Mouse (Mus musculus): ENCODE data around the gene Tab2. TPM values are rescaled to one million over a fixed set of nuclear protein-coding genes. Genes with fewer than 3 reads are reported as not detected.
"Not testable (repeated sequence)": the region's sequence is repeated elsewhere in the genome, so short reads cannot be mapped to it uniquely, and the experiment has no call there.

Gene Tab2
- total RNA-seq, 2 experiments from 2014 or later, result 81.0 to 85.8 TPM

- DNase-seq (ENCODE audit: low spot score in 2 of 2), result no peak
Observed at GRCm38 (mm10) chr10:7900719-7901627, 55.1 kb downstream of the Tab2 start.

GRCm38 (mm10) chr10:7888256-7888868 is 67.7 kb downstream of the Tab2 start:
- no peak for DNase-seq (ENCODE audit: low spot score in 2 of 2)

GRCm38 (mm10) chr10:7883524-7883923 is 72.5 kb downstream of the Tab2 start:
- peak in 1 of 2 experiments; percentile 40 for DNase-seq (ENCODE audit: low spot score in 2 of 2)

GRCm38 (mm10) chr10:7881971-7882370 is 74.1 kb downstream of the Tab2 start:
- DNase-seq (ENCODE audit: low spot score in 2 of 2), result no peak

GRCm38 (mm10) chr10:7880283-7880682 is 75.7 kb downstream of the Tab2 start:
- not testable (repeated sequence) for DNase-seq (ENCODE audit: low spot score in 2 of 2)

GRCm38 (mm10) chr10:7874194-7874593 is 81.8 kb downstream of the Tab2 start:
- DNase-seq (ENCODE audit: low spot score in 2 of 2), result no peak

GRCm38 (mm10) chr10:7871381-7872020 is 84.5 kb downstream of the Tab2 start:
- no peak for DNase-seq (ENCODE audit: low spot score in 2 of 2)

GRCm38 (mm10) chr10:7870571-7871315 is 85.3 kb downstream of the Tab2 start:
- no peak for DNase-seq (ENCODE audit: low spot score in 2 of 2)

- no peak for DNase-seq (ENCODE audit: low spot score in 2 of 2)
Observed at GRCm38 (mm10) chr10:7869746-7870145, 86.3 kb downstream of the Tab2 start.

- no peak for DNase-seq (ENCODE audit: low spot score in 2 of 2)
Observed at GRCm38 (mm10) chr10:7867666-7868030, 88.4 kb downstream of the Tab2 start.

- DNase-seq (ENCODE audit: low spot score in 2 of 2), result peak in 1 of 2 experiments; percentile 24
Observed at GRCm38 (mm10) chr10:7866762-7867665, 89.0 kb downstream of the Tab2 start.

- peak in 1 of 2 experiments; percentile 0 for DNase-seq (ENCODE audit: low spot score in 2 of 2)
Observed at GRCm38 (mm10) chr10:7864806-7865205, 91.2 kb downstream of the Tab2 start.

- DNase-seq (ENCODE audit: low spot score in 2 of 2), result peak in 1 of 2 experiments; percentile 1
Observed at GRCm38 (mm10) chr10:7864184-7864583, 91.8 kb downstream of the Tab2 start.

GRCm38 (mm10) chr10:7863411-7863810 is 92.6 kb downstream of the Tab2 start:
- peak in 1 of 2 experiments; percentile 0 for DNase-seq (ENCODE audit: low spot score in 2 of 2)

- DNase-seq (ENCODE audit: low spot score in 2 of 2), result no peak
Observed at GRCm38 (mm10) chr10:7861937-7862657, 93.9 kb downstream of the Tab2 start.

- DNase-seq (ENCODE audit: low spot score in 2 of 2), result no peak
Observed at GRCm38 (mm10) chr10:7861259-7861936, 94.6 kb downstream of the Tab2 start.

- DNase-seq (ENCODE audit: low spot score in 2 of 2), result no peak
Observed at GRCm38 (mm10) chr10:7860494-7860893, 95.5 kb downstream of the Tab2 start.
